Mouse (Mus musculus): Measurements from ENCODE around the gene Urgcp. TPM values are rescaled to one million over a fixed set of nuclear protein-coding genes. Genes with fewer than 3 reads are reported as not detected.

Urgcp gene
- polyA plus RNA-seq, 1 experiment: not detected

- Histone ChIP-seq H3K27ac (ENCODE audit: insufficient read depth, low read depth, low read length) (no peak overlapping the region), H3K4me1 (ENCODE audit: control insufficient read depth, insufficient read depth, low read length) (peaks cover 9% of the 10 kb centered on the region; the same call in 1 of the 2 replicates), H3K4me3 (ENCODE audit: insufficient read depth, low read depth, low read length) (no peak overlapping the region)
- TF ChIP-seq POLR2A (IDR thresholded peaks at IDR 0.05; ENCODE audit: insufficient read depth, low read depth, low read length) (no peak), CTCF (IDR thresholded peaks at IDR 0.05; ENCODE audit: insufficient read depth, low read depth, low read length) (no peak)
- WGBS: 94% methylated on average over 16 of the region's 16 CpGs
Measured at GRCm38 (mm10) chr11:5801511-5801910, 39.3 kb upstream of the Urgcp start.

DNA sequence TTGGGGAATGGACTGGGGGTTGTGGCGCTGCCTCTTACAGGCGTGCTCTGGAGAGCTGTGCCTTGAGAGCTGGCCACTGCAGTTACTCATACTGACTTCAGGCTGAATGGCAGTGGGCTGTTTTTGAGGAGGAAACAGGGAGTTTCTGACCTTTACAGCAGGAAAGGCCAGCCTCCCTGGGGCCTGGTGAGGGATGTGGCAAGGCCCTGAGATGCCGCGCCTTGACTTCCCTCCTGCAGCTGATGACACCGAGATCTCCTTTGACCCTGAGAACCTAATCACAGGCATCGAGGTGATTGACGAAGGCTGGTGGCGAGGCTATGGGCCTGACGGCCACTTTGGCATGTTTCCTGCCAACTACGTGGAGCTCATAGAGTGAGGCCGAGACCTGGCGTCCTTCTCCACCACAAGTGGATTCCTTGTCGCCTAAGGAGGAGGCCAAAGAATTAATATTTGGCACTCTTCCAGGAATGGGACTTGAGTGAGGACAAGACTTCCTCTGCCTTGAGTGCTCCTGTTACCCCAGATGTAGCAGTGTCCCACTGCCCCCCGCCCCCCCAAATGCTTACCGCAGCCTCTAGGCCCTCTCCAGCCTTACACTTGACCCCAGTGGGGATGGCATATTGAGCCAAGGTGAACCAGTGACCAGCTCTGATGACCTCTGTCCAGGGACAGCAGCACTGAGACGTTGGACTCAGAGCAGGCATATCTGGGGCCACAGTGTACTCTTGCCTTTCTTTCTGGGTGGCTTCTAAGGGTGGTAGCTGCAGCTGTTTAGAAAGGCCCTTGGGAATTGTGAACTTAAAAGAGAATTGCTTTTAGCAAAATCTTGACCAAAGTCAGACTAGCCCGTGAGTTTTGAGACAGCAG lies 37.7 kb upstream of the Urgcp start:
- no peak overlapping the region for H3K4me3 ChIP-seq (ENCODE audit: insufficient read depth, low read depth, low read length)
- TF ChIP-seq POLR2A (IDR thresholded peaks at IDR 0.05; ENCODE audit: insufficient read depth, low read depth, low read length): no peak
- no peak for TF ChIP-seq CTCF (IDR thresholded peaks at IDR 0.05; ENCODE audit: insufficient read depth, low read depth, low read length)
- no peak overlapping the region for H3K27ac ChIP-seq (ENCODE audit: insufficient read depth, low read depth, low read length)
- H3K4me1 ChIP-seq (ENCODE audit: control insufficient read depth, insufficient read depth, low read length): peaks cover 16% of the 10 kb centered on the region
- WGBS: 71% methylated on average over 17 of the region's 17 CpGs

DNA sequence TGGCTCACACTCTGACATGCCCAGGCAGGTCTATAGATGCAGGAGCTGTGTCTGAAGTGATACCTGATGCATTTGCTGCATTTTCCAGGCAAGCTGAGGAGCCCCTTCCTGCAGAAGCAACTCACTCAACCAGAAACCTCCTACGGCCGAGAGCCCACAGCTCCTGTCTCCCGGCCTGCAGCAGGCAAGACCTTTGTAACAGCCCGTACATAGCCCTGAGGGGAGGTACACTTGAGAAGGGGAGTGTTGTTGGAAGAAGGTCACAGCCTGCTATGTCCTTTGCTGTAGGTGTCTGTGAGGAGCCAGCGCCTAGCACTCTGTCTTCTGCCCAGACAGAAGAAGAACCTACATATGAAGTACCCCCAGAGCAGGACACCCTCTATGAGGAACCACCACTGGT lies 35.8 kb upstream of the Urgcp start:
- H3K4me3 ChIP-seq (ENCODE audit: insufficient read depth, low read depth, low read length): no peak overlapping the region
- no peak overlapping the region for H3K27ac ChIP-seq (ENCODE audit: insufficient read depth, low read depth, low read length)
- TF ChIP-seq CTCF (IDR thresholded peaks at IDR 0.05; ENCODE audit: insufficient read depth, low read depth, low read length) (no peak), POLR2A (IDR thresholded peaks at IDR 0.05; ENCODE audit: insufficient read depth, low read depth, low read length) (no peak)
- 91% methylated on average over 5 of the region's 5 CpGs for WGBS
- peaks cover 7% of the 10 kb centered on the region for H3K4me1 ChIP-seq (ENCODE audit: control insufficient read depth, insufficient read depth, low read length)

GRCm38 (mm10) chr11:5797371-5797770 lies 35.2 kb upstream of the Urgcp start:
- no peak overlapping the region for H3K27ac ChIP-seq (ENCODE audit: insufficient read depth, low read depth, low read length)
- 74% methylated on average over 11 of the region's 11 CpGs for WGBS
- H3K4me3 ChIP-seq (ENCODE audit: insufficient read depth, low read depth, low read length): no peak overlapping the region
- H3K4me1 ChIP-seq (ENCODE audit: control insufficient read depth, insufficient read depth, low read length): peaks cover 7% of the 10 kb centered on the region
- TF ChIP-seq CTCF (IDR thresholded peaks at IDR 0.05; ENCODE audit: insufficient read depth, low read depth, low read length) (no peak), POLR2A (IDR thresholded peaks at IDR 0.05; ENCODE audit: insufficient read depth, low read depth, low read length) (no peak)

DNA sequence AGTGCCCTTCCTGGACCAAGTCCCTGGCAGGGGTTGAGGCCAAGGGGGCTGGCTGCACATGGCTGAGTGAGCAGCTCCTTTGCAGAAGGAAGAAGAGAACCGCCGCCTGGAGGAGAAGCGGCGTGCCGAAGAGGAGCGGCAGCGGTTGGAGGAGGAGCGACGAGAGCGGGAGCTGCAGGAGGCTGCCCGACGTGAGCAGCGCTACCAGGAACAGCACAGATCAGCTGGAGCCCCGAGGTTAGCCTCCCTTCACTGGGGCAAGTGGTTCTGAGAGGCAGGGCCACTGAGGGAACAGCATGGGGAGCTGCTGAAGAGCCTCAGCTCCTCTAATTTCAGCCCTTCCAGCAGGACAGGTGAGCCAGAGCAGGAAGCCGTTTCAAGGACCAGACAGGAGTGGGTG lies 34.8 kb upstream of the Urgcp start:
- WGBS: 80% methylated on average over 15 of the region's 15 CpGs
- TF ChIP-seq POLR2A (IDR thresholded peaks at IDR 0.05; ENCODE audit: insufficient read depth, low read depth, low read length): no peak
- no peak for TF ChIP-seq CTCF (IDR thresholded peaks at IDR 0.05; ENCODE audit: insufficient read depth, low read depth, low read length)

DNA sequence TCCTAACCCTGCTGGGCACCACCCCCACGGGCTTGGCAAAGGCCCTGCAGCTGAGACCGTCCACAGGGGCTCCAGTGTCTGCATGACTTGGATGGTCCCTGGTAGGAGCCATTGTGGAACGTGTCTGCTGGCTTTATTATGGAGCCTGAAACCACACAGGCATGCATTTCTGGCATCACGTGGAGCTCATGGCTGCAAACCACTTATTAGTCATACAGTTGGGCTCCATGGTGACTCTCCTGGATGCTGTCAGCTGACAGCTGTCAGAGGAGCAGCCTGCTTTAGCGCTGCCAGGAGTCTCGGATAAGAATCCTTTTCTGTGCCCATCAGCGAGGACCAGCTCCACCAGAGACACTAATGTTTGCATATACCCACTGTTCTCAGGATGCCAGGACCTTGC lies 33.5 kb upstream of the Urgcp start:
- 78% methylated on average over 7 of the region's 7 CpGs for WGBS
- peaks cover 7% of the 10 kb centered on the region for H3K4me1 ChIP-seq (ENCODE audit: control insufficient read depth, insufficient read depth, low read length)
- TF ChIP-seq POLR2A (IDR thresholded peaks at IDR 0.05; ENCODE audit: insufficient read depth, low read depth, low read length) (no peak), CTCF (IDR thresholded peaks at IDR 0.05; ENCODE audit: insufficient read depth, low read depth, low read length) (no peak)
- no peak overlapping the region for H3K27ac ChIP-seq (ENCODE audit: insufficient read depth, low read depth, low read length)
- no peak overlapping the region for H3K4me3 ChIP-seq (ENCODE audit: insufficient read depth, low read depth, low read length)

More for the DNA sequence above, 34.8 kb upstream of the Urgcp start:
- Histone ChIP-seq H3K4me1 (ENCODE audit: control insufficient read depth, insufficient read depth, low read length) (peaks cover 7% of the 10 kb centered on the region), H3K27ac (ENCODE audit: insufficient read depth, low read depth, low read length) (no peak overlapping the region), H3K4me3 (ENCODE audit: insufficient read depth, low read depth, low read length) (no peak overlapping the region)

DNA sequence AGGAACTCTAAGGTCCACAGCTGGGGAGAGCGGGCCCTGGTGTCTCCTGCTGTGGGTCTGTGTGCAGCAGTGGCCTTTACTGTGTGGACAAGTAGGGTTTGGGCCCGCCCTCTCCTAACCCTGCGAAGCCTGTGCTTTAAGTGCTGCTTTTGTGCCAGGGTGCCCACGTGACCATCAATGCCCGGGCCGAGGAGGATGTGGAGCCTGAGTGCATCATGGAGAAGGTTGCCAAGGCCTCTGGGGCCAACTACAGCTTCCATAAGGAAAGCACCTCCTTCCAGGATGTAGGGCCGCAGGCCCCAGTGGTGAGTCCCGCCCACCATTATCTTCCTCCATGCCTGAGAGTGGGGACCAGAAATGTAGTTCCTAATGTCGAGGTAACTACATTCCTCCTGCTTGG lies 33.1 kb upstream of the Urgcp start:
- 77% methylated on average over 9 of the region's 9 CpGs for WGBS
- Histone ChIP-seq H3K4me3 (ENCODE audit: insufficient read depth, low read depth, low read length) (no peak overlapping the region), H3K4me1 (ENCODE audit: control insufficient read depth, insufficient read depth, low read length) (peaks cover 7% of the 10 kb centered on the region), H3K27ac (ENCODE audit: insufficient read depth, low read depth, low read length) (no peak overlapping the region)
- TF ChIP-seq CTCF (IDR thresholded peaks at IDR 0.05; ENCODE audit: insufficient read depth, low read depth, low read length) (no peak), POLR2A (IDR thresholded peaks at IDR 0.05; ENCODE audit: insufficient read depth, low read depth, low read length) (no peak)

DNA sequence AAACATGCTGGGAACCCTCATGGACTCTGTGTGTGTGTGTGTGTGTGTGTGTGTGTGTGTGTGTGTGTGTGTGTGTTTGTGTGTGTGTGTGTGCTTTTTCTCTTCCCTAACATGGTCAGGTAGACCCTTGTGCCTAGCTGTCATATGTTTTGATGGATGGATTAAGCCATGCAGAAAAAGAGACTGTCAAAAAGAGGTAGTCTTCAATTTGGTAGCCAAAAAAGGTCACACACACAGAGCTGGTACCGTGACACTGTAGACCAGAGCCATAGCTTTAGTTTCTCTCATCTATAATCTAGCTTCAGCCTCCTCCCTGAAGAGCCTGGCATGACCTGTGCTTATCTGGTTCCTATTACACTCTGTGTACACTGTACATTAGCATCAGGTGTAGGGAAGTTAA lies 28.3 kb upstream of the Urgcp start:
- H3K27ac ChIP-seq (ENCODE audit: insufficient read depth, low read depth, low read length): no peak overlapping the region
- peaks cover 10% of the 10 kb centered on the region for H3K4me1 ChIP-seq (ENCODE audit: control insufficient read depth, insufficient read depth, low read length)
- no peak for TF ChIP-seq POLR2A (IDR thresholded peaks at IDR 0.05; ENCODE audit: insufficient read depth, low read depth, low read length)
- no peak for TF ChIP-seq CTCF (IDR thresholded peaks at IDR 0.05; ENCODE audit: insufficient read depth, low read depth, low read length)
- 88% methylated on average over 1 of the region's 1 CpGs for WGBS
- no peak overlapping the region for H3K4me3 ChIP-seq (ENCODE audit: insufficient read depth, low read depth, low read length)

- peaks cover 7% of the 10 kb centered on the region for H3K4me1 ChIP-seq (ENCODE audit: control insufficient read depth, insufficient read depth, low read length)
- TF ChIP-seq POLR2A (IDR thresholded peaks at IDR 0.05; ENCODE audit: insufficient read depth, low read depth, low read length): no peak
- no peak for TF ChIP-seq CTCF (IDR thresholded peaks at IDR 0.05; ENCODE audit: insufficient read depth, low read depth, low read length)
- no peak overlapping the region for H3K4me3 ChIP-seq (ENCODE audit: insufficient read depth, low read depth, low read length)
- 82% methylated on average over 3 of the region's 3 CpGs for WGBS
- no peak overlapping the region for H3K27ac ChIP-seq (ENCODE audit: insufficient read depth, low read depth, low read length)
Measured at GRCm38 (mm10) chr11:5789754-5790333, 27.7 kb upstream of the Urgcp start.
